Mouse (Mus musculus) liver, postnatal 0 days (tissue): Measurements from ENCODE around the gene Hsd3b4. TPM values are rescaled to one million over a fixed set of nuclear protein-coding genes. Genes with fewer than 3 reads are reported as not detected.
"Not testable (repeated sequence)": the region's sequence is repeated elsewhere in the genome, so short reads cannot be mapped to it uniquely, and the experiment has no call there.

ENCODE experiments used
- ATAC-seq: fragments of 200-750 bp; cut with Nextera tagmentation; 2 replicates; pipeline ENCODE4 v1.8.0; 2017; ENCODE audit warnings: mild to moderate bottlenecking, moderate library complexity
- DNase-seq: peaks from one replicate; pipeline ENCODE4 v3.0.0-alpha.2; 2016
- H3K27ac ChIP-seq: fragments of 300-500 bp; sonication (generic); 2 replicates; pipeline ENCODE4 v1.5.1; 2014; ENCODE audit warnings: antibody characterized with exemption, moderate library complexity, mild to moderate bottlenecking, low read depth
- H3K27me3 ChIP-seq: fragments of 300-500 bp; sonication (generic); 2 replicates; pipeline ENCODE4 v1.6.1; 2014; ENCODE audit warnings: low read length, control low read depth, mixed read lengths; ENCODE audit not compliant: insufficient read depth
- H3K36me3 ChIP-seq: fragments of 300-500 bp; sonication (generic); replicated peaks from 2 replicates; pipeline ENCODE4 v1.6.1; 2014; ENCODE audit warnings: mild to moderate bottlenecking, control low read depth, low read length, moderate library complexity, mixed read lengths; ENCODE audit not compliant: insufficient read depth
- H3K4me1 ChIP-seq: fragments of 300-500 bp; sonication (generic); 2 replicates; pipeline ENCODE4 v1.6.1; 2014; ENCODE audit warnings: antibody characterized with exemption, mild to moderate bottlenecking, control low read depth; ENCODE audit not compliant: insufficient read depth
- H3K4me2 ChIP-seq: fragments of 300-500 bp; sonication (generic); 2 replicates; pipeline ENCODE4 v1.6.1; 2014; ENCODE audit warnings: low read depth, mild to moderate bottlenecking, low read length, moderate library complexity, mixed read lengths
- H3K4me3 ChIP-seq: fragments of 300-500 bp; sonication (generic); 2 replicates; pipeline ENCODE4 v1.5.1; 2014; ENCODE audit warnings: low read depth, low read length
- H3K9ac ChIP-seq: fragments of 300-500 bp; sonication (generic); replicated peaks from 2 replicates; pipeline ENCODE4 v1.6.1; 2014; ENCODE audit warnings: mild to moderate bottlenecking, moderate library complexity
- H3K9me3 ChIP-seq: fragments of 300-500 bp; sonication (generic); 2 replicates; pipeline ENCODE4 v1.6.1; 2016; ENCODE audit warnings: mild to moderate bottlenecking, control low read depth, low read length, mixed read lengths
- WGBS: fragments of 180-500 bp; shearing (Covaris S2); extraction: QIAGEN DNeasy Blood & Tissue Kit; methylation state at CpG from one replicate; pipeline ENCODE4 v1.1.7; 2014; ENCODE audit not compliant: insufficient replicate concordance; 5-methylcytosine and 5-hydroxymethylcytosine counted together
- polyA plus RNA-seq: library from polyadenylated mRNA; unstranded; fragments of >200 nt; fragmentation: Nextera tagmentation; extraction: Ambion mirVana; gene quantifications from 2 replicates; pipeline ENCODE4 v1.2.1, GENCODE M21; 2015

Hsd3b4 gene
- polyA plus RNA-seq, 1 experiment from 2014 or later, result 0.07 TPM

DNA sequence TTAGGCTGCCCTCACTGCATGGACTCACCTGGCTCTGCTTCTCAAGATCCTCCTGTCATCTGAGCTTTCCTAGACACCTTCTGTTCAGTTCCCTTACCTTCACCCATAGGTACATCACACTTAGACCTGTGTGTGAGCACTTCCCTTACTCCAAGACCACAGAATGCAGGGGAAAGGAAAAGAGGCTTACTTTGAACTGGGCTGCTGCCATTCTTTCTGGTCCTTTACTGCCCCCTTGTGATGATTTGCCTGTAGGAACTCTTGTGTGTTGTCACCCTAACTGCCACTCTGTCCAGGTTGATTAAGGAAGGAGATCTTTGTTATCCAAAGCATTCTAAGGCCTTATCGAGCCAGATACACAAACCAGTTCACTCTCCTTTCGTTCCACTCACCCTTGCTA, 13.6 kb downstream of the Hsd3b4 start:
- not testable (repeated sequence) for H3K4me3 ChIP-seq

GRCm38 (mm10) chr3:98495055-98495454, 15.3 kb downstream of the Hsd3b4 start:
- not testable (repeated sequence) for ATAC-seq, H3K27ac ChIP-seq

More for the DNA sequence above, 13.6 kb downstream of the Hsd3b4 start:
- H3K27me3 ChIP-seq, DNase-seq, H3K4me2 ChIP-seq, H3K36me3 ChIP-seq, H3K9ac ChIP-seq, H3K4me1 ChIP-seq, H3K9me3 ChIP-seq, H3K27ac ChIP-seq: not testable (repeated sequence)
- ATAC-seq, result peak; percentile 51
- WGBS, result no CpG with 5 or more reads among the region's 2 CpGs

GRCm38 (mm10) chr3:98494184-98494583, 16.1 kb downstream of the Hsd3b4 start:
- not testable (repeated sequence) for H3K36me3 ChIP-seq, H3K27ac ChIP-seq, H3K4me1 ChIP-seq, H3K4me2 ChIP-seq, H3K4me3 ChIP-seq, DNase-seq, H3K9me3 ChIP-seq, ATAC-seq, H3K9ac ChIP-seq, H3K27me3 ChIP-seq

More at GRCm38 (mm10) chr3:98495055-98495454, 15.3 kb downstream of the Hsd3b4 start:
- not testable (repeated sequence) for H3K9ac ChIP-seq, H3K36me3 ChIP-seq, H3K27me3 ChIP-seq, DNase-seq, H3K9me3 ChIP-seq, H3K4me1 ChIP-seq, H3K4me3 ChIP-seq, H3K4me2 ChIP-seq

- not testable (repeated sequence) for H3K36me3 ChIP-seq, H3K4me1 ChIP-seq, H3K27me3 ChIP-seq, H3K9ac ChIP-seq, H3K27ac ChIP-seq, DNase-seq, H3K9me3 ChIP-seq, H3K4me3 ChIP-seq, H3K4me2 ChIP-seq
- ATAC-seq, result peak; percentile 82
Measured at GRCm38 (mm10) chr3:98471499-98471898, 38.8 kb downstream of the Hsd3b4 start.

DNA sequence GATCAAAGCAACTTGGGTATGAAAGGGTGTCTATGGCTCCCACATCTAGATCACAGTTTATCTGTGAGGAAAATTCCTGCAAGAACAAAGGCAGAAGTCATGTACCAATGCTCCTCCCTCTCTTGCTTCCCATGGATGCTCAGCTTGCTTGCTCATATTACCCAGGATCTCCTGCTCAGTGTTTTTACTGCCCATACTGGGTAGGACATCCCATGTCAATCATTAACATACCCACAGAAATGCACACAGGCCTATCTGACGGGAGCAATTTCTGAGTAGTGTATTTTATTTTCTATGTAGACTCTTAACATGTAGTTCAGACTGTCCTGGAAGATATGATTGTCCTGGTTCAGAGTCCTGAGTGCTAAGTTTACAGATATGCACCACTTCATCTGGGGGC, 39.3 kb downstream of the Hsd3b4 start:
- not testable (repeated sequence) for H3K9ac ChIP-seq, H3K4me1 ChIP-seq, H3K36me3 ChIP-seq, H3K9me3 ChIP-seq, H3K27me3 ChIP-seq, H3K27ac ChIP-seq, DNase-seq, H3K4me2 ChIP-seq, H3K4me3 ChIP-seq
- ATAC-seq, result peak; percentile 76
- WGBS, result no CpG with 5 or more reads among the region's 1 CpGs

GRCm38 (mm10) chr3:98469323-98469722, 41.0 kb downstream of the Hsd3b4 start:
- H3K27ac ChIP-seq, DNase-seq, H3K9me3 ChIP-seq, H3K27me3 ChIP-seq, H3K4me3 ChIP-seq, H3K36me3 ChIP-seq, H3K4me1 ChIP-seq, H3K4me2 ChIP-seq, H3K9ac ChIP-seq, ATAC-seq: not testable (repeated sequence)
- WGBS, result 40% methylated on average over 1 of the region's 2 CpGs

GRCm38 (mm10) chr3:98457026-98457425, 53.3 kb downstream of the Hsd3b4 start, which contains the start of gene Gm4450:
TSS of gene Gm4450 (minus strand) at chr3:98457126.
- H3K4me3 ChIP-seq, H3K9ac ChIP-seq, H3K27ac ChIP-seq, H3K4me2 ChIP-seq, H3K4me1 ChIP-seq, ATAC-seq, DNase-seq, H3K36me3 ChIP-seq, H3K9me3 ChIP-seq, H3K27me3 ChIP-seq: not testable (repeated sequence)
- WGBS, result no CpG with 5 or more reads among the region's 1 CpGs

DNA sequence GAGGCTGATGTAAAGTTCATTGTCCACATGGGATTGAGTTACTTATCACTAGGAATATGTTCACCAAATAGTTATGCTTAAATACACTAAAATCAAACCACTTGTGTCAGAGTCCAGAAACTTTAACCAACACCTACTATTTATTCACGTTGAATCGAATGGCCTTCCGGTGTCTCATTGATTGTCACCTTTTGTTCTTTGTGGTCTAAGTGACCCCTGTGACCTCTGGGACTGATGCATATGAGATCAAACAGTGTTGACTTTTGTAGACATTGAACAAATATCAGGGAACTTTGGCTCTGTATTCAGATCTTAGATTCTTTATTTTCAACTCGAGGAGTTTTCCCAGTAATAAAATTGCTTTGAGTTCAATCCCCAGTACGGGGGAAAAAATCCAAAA, 56.5 kb downstream of the Hsd3b4 start:
- H3K36me3 ChIP-seq, H3K4me3 ChIP-seq: not testable (repeated sequence)
- WGBS, result 41% methylated on average over 5 of the region's 5 CpGs

More for the DNA sequence above, 56.5 kb downstream of the Hsd3b4 start:
- not testable (repeated sequence) for H3K9ac ChIP-seq, H3K27me3 ChIP-seq, H3K4me2 ChIP-seq, H3K27ac ChIP-seq, H3K4me1 ChIP-seq, DNase-seq, H3K9me3 ChIP-seq
- ATAC-seq, result peak; percentile 80

Other genes starting within 250 kb of the Hsd3b4 start
- gene Hmgcs2, start 230.1 kb downstream of the Hsd3b4 start, polyA plus RNA-seq, result 1,492 and 1,631 TPM in 2 replicates
- 25.6 and 32.7 TPM in 2 replicates for gene Phgdh, start 170.5 kb downstream of the Hsd3b4 start, polyA plus RNA-seq
- 2.8 and 2.9 TPM in 2 replicates for gene Zfp697, start 128.1 kb downstream of the Hsd3b4 start, polyA plus RNA-seq
- gene Gm4450, start 53.4 kb downstream of the Hsd3b4 start, polyA plus RNA-seq, result 0.13 TPM in 1 of 2 replicates, not detected in the other
- gene Gm10681, start 78.3 kb upstream of the Hsd3b4 start, polyA plus RNA-seq, result 0.40 and 0.78 TPM in 2 replicates
- 0.36 and 0.49 TPM in 2 replicates for gene Hsd3b5, start 119.7 kb upstream of the Hsd3b4 start, polyA plus RNA-seq
- 2.0 and 2.1 TPM in 2 replicates for gene Hsd3b2, start 214.0 kb upstream of the Hsd3b4 start, polyA plus RNA-seq